Mouse (Mus musculus): Measurements from ENCODE around the gene Rbbp8nl. TPM values are rescaled to one million over a fixed set of nuclear protein-coding genes. Genes with fewer than 3 reads are reported as not detected.
"Not testable (repeated sequence)": the region's sequence is repeated elsewhere in the genome, so short reads cannot be mapped to it uniquely, and the experiment has no call there.

The Rbbp8nl gene
- total RNA-seq, 2 experiments from 2014 or later: not detected

DNA sequence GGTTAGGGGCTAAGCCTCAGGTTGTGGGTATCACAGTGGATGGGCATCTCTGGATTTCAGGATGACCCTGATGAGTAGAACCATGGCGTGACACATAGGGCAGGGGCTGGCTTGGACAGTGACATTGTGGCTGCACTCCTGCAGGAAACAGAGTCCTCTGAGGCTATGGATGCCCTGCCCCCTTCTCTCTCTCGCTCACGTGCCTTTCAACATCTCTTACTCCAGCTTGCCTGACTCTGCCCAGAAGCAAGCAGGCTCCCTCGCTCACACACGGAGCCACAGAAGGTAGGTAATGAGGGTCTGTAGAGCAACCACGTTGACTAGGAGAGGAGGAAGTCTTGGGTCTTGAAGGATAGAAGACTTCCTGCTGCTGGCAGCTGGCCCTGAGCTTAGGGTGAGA is 824 bp upstream of the Rbbp8nl start:
- ATAC-seq (replicated peaks; ENCODE audit: poor library complexity): no peak

DNA sequence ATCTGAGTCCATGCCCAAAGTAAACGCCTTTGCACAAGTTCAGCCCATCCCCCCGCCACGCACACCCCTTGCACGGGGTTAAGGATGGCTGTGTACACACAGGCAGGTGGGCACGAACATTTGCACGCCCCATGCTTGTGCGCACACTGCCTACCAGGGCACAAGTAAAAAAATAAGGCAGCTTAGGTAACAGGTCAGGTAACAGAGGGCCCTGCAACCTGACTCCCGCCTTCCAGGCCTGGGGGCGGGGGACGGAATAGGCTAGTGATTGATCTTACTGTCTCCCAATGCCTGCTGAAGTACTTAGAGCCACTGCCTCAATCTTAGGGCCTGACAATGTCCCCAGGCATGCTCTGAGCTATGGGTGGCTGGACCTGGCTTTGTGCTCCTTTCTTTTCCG is 713 bp downstream of the Rbbp8nl start:
- no peak for ATAC-seq (replicated peaks; ENCODE audit: poor library complexity)

DNA sequence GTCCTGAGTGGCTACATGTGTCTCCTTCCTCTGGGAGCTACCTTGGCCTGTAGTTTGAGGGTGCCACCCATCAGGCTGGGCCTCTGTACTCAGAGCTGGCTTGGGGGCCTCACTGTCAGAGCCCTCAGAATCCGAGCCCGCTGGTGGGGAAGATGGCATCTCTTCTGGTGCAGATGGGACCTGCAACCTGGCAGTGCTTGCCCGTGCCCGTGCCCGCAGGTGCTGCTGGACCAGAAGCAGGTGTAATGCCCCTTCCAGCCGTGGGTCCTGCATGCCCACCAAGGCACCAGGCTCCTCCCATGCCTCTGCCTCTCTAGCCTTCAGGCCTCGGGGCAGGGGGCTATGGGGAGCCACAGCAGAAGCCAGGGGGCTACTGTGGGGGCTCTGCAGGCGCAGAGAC is 10.4 kb downstream of the Rbbp8nl start:
- no peak for ATAC-seq (replicated peaks; ENCODE audit: poor library complexity)

DNA sequence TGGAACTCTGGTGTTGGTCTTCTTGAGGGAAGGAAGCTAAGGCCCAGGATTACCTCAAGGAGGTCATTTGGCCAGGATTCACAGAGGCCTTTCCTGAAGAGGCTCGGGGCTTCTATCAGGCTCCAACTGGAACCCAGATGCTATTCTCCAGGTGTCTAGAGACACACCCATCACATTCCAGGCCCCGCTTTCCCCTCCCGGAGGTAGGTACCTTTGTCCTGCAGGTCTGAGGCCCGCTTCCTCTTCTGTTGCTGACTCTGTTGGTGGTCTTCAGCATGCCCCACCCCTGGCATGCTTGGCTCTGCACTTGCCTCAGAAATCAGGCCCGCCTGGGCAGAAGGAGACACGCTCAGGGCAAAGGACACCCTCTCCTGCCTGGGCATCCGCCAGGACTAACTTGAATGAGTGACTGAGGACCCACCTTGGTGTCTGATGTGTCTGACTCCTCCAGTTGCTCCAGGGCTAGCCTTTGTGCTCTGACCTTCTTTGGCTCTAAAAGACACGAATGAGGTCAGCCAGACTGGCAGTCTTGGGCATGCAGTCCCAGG is 11.8 kb downstream of the Rbbp8nl start:
- no peak for ATAC-seq (replicated peaks; ENCODE audit: poor library complexity)

DNA sequence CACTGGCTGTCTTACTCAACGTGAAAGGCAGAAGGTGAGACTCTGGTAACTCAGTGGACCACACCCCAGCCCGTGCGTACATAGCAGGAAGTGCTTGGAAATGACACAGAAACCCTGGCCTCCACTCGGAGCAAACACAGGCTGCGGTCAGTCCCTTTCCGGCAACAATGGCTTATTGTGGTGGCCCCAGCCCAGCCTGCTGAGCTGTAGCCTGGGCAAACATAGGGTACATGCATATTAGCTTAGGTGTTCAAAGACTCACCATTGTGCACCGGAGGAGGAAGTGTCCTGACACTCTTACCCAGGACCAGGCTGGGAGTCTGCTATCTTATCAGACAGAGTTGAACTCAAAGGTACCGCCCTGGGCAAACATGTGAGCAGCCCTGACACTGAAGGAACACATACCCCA is 12.8 kb downstream of the Rbbp8nl start:
- peak; percentile 33 for ATAC-seq (replicated peaks; ENCODE audit: poor library complexity)

DNA sequence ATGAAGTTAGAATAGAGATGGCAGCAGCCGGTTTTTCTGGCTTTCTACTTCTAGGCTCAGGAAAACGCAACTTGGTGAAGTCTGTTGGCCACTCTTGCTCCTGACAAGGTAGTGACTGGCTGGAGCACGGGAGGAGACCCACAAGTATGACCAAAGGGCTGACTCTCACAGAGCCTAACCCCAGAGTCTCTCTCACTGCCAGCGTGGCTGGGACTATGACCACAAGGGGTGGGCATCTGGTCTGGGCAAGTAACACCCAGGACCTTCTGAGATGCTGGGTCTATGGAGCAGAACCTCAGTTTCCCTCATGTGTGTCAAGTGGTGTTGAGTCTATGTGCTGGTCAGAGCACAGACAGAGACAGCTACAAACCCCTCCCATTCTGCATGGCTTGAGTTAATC is 13.3 kb downstream of the Rbbp8nl start:
- ATAC-seq (replicated peaks; ENCODE audit: poor library complexity): no peak

DNA sequence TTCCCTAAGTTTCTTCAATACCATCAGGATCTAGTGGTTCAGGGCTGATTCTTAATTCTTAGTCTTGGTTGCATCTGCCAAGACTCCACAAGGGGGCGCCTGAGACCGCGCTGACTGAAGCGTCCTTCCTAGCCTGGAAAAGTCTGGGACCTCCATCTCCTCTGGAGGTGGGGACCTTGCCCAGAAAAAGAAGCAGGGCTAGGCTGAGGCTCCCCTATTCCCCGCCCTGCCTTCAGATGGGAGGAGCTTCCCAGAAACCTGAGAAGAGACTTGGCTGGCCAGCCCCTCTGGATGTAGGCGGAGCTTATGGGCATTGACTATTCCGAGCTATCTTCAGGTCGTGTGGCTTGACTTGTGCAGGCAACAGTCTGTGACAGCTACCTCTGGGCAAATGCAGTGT is 13.8 kb downstream of the Rbbp8nl start:
- ATAC-seq (replicated peaks; ENCODE audit: poor library complexity): peak; percentile 36

DNA sequence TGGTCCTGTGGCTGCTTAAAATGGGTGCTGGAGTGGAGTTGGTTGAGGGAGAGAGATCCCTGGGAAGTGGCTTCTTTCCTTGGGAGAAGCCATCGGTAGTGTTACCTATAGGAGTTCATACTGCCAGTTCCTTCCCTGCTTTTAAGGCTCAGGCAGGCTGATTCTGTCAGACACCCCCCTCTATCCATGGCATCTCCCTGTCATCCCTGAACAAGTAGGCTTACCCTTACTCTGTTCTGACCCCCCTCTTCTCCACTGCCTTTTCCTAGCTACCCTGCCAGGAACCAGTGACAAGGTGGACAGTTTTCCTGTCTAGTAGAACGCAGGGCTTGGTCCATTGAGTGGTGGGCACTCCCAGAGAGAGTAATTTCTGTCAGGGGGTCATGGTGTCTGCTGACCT is 15.2 kb downstream of the Rbbp8nl start:
- no peak for ATAC-seq (replicated peaks; ENCODE audit: poor library complexity)

DNA sequence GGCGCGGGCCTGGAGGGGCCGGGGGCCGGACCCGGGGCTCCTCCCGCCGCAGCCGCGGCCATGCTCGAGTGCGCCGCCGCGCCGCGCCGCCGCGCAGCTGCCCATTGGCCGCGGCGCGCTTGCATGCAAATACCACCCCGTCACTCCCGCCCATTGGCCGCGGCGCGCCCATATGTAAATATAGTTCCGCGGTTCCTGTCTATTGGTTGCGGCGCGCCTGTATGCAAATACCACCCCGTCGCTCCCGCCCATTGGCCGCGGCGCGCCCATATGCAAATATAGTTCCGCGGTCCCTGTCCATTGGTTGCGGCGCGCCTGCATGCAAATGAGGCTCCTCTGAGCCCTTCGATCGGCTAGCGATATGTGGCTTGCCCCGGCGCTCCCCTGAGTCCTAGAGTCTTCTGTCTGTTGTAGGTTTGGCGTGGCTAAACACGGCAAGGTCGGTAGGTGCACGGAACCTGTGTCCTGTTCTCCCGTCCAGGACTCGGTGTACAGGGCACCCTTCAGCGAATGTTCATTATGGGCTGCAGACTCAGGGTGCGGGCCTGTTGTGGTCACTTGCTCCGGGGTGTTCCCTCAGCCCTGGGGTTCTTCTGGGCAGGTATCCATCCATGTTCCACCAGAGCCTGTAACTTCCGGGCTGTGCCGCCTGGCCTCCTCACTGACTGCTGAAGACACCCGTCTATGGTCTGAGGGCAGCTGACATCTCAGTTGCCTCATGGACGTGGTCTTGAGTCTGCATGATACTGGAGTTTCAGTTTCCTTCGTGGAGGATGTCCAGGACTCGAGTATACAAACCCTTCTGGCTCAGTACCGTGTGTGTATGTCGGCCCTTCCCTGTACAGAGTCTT is 16.1 kb downstream of the Rbbp8nl start, which contains the start of gene Cables2:
Cables2 (minus strand) TSS at position 103 of the 851 bp plus-strand sequence.
- ATAC-seq (replicated peaks; ENCODE audit: poor library complexity): peak; percentile 77

DNA sequence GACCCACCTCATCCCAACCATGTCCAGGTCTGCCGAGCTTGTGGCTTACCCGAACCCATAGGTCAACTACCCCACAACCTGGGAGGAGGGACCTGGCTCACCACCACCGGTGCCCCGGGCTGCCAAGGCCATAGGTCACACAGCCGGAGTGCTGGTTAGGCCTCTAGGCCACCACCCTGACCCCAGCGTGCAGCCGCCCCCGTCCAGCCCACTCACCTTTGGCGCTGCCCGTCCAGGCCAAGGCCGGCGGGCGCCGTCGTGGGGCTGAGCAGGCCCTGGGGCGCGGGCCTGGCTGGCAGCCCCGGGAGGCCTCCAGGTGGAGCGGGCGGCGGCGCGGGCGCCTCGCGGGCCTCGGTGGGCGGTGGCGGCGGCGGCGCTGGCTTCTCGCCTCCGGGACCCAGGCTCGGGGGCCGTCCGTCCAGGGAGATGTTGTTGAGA is 16.8 kb downstream of the Rbbp8nl start:
- no peak for ATAC-seq (replicated peaks; ENCODE audit: poor library complexity)

DNA sequence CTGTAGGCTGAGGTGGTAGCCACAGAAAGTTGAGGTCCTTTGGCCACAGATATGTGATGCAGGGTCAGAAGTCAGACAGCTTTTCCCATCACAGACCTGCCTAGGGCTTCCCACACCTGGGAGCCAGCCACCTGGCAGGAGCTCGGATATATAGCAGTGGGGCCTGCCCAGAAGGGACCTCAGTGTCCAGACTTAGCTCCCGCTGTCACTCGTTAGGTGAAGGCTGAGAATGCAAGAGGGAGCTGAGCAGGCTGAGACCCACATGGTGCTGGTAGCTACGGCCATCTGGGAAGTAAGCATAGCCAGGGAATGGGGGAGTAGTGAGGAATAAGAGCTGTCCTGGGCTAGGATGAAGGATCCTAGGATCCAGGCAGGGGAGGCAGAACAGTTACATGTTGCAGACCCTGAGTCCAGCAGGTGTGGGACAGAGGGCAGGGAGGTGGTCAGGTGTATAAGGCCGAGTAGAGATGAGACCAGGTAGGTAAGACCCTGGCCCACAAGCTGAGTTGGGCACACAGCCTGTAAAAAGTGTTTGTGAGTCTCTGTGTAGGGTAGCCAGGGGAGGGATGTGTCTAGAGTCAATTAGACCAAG is 17.8 kb downstream of the Rbbp8nl start:
- ATAC-seq (replicated peaks; ENCODE audit: poor library complexity): no peak

DNA sequence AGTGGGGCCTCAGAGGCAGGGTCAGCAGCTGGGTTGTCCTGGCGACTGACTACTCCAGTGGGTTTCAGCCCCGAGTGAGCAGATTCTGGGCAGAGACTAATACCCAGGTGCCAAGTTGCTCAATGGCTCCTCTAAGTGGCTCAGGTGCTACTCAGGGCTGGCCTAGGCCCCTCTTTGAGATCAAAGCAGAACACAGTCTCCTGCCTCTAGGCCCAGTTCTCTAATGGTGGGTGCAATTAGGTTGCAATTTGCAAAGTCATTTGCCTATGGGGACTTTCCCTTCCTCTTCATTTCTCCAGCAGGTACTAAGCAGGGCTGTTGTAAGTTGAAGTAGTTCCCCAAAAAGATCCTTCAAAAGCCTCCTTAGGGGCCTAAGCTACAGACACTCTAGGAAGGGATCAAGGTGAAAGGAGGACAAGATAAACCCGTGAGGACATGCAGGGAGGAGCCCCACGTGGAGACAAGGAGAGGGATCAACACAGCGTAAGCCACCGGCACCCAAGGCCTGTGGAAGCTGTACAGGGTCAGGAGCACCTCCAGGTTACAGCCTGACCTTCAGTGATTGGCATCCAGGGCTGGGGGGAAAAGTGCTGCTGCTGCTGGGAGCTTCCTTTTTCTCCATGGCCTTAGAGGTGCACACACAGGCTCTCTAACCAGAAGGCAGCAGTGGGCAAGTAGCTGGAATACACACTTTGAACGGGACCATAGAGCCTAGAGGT is 19.0 kb downstream of the Rbbp8nl start:
- ATAC-seq (replicated peaks; ENCODE audit: poor library complexity): peak; percentile 15

DNA sequence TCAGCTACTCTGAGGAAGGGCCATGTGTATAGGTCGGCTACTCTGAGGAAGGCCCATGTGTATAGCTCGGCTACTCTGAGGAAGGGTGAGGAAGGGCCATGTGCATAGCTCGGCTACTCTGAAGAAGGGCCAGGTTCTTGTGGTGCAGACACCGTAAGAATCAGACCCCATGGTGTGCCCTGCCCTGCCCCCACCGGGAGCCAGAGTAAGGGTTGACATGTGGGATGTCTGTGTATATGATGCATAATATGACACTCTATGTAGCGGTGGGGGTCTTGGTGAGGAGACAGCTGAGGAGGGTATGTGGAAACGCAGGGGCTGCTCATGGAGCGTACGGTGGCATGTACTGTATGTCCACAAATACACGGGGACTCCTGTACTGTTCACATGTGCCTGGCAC is 20.4 kb downstream of the Rbbp8nl start:
- ATAC-seq (replicated peaks; ENCODE audit: poor library complexity): no peak

DNA sequence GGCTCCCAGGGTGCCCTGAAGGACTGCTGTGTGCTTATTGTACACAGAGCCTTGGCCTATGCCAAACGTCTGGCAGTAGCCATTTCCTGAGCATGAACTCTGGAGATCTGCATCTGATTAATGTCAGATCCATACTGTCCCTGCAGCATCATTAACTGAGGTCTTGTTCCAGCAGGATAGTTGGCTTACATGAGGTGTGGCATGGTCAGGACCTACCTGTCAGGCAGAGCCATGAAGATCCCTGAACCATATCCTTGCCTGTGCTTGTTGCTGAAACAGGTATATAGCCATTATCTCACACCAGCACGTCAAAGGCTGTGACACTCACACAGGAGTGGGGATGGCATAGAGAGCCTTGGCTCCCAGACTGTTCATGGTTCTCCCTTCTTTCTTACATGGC is 21.7 kb downstream of the Rbbp8nl start:
- no peak for ATAC-seq (replicated peaks; ENCODE audit: poor library complexity)

DNA sequence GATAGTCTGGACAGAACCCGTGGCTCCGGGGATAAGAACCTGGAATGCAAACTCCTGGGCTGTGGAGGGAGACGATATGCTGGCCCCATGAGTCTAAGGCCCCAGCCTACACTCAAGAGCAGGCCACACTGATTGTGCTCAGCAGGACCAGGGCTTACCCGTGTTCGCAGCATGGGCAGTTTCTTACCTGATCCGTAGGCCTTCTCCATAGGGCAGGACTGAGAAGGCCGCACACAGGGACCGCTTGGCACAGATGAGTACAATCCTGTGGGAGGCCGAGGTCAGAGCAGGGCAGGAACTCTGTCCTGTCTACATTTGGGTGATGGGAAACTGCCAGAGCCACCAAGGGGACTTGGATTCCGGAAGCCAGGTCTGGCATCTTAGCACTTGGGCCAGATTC is 26.8 kb downstream of the Rbbp8nl start:
- no peak for ATAC-seq (replicated peaks; ENCODE audit: poor library complexity)

DNA sequence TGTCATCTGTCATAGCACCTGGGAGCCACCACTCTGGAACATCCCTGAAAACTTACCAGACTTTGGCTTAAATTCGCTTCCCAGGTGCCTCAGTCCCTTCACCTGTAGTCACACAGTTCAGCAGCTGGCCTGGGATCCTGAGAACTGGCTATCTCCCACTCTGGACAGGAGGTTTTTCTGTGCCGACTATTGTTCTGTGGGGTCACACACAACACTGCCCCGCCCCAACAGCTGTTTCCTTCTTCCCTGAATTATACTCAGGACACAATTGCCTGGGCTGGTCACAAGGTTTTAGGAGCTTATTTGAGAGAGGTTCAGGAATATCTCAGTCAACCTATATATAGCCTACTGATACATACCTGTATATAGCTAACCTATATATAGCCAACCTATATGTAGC is 27.2 kb downstream of the Rbbp8nl start:
- ATAC-seq (replicated peaks; ENCODE audit: poor library complexity): no peak

DNA sequence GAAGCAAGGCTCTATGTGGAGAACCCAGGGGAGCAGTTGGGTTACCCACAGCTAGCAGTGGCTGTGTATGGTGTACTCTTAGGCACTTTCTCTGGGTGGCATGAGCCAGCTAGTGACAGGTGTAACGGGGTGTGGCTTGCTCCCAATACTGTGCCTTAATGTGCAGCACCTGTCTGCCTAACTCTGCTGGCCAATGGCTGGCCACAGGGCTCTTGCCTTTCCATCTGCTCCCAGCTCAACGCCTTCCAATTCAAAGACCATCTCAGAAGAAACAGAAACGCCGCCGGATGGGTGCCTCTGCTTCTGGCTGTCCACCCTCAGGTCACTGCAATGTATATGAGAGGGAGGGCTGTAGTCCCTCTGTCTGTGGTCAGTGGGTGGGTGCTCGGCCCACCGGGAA is 27.8 kb downstream of the Rbbp8nl start:
- no peak for ATAC-seq (replicated peaks; ENCODE audit: poor library complexity)

DNA sequence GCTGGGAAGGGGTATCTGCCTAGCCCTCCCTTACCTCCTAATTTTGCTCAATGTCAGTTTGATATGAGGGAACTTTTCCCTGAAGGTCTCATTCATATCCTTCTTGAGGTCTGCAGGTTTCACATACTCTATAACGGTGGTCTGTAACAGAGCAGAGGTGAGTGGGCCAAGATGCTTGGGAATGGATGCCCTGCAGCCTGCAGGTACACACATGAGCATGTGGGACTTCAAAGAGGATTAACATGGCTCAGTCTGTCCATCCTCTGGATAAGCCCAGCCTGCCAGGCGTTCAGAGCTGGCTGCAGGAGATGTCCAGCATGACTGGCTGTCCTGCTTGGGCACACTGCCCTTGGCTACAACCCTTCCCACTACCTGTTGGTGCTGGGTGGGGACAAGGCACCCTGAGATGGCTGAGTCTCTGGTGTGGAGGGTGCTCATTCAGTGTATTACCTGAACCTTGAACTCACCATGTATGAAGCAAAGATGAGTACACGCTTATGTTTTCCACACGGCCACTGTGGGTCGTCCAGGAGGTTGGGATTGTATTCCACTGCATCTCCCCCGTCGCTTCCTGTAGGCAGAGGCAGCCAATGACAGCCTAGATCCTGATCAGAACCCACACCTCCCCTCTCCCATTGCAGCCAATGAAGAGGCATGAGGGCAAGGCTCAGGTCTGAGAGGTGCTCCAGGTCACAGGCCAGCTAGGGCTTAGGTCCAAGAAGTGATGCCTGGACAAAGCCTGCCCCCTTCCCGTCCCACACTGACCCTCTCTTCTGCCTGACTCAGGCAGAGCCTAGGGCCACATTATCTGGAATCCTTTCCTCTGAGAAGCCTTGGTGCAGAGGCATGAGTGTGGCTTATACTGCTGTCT is 28.8 kb downstream of the Rbbp8nl start:
- ATAC-seq (replicated peaks; ENCODE audit: poor library complexity): no peak

DNA sequence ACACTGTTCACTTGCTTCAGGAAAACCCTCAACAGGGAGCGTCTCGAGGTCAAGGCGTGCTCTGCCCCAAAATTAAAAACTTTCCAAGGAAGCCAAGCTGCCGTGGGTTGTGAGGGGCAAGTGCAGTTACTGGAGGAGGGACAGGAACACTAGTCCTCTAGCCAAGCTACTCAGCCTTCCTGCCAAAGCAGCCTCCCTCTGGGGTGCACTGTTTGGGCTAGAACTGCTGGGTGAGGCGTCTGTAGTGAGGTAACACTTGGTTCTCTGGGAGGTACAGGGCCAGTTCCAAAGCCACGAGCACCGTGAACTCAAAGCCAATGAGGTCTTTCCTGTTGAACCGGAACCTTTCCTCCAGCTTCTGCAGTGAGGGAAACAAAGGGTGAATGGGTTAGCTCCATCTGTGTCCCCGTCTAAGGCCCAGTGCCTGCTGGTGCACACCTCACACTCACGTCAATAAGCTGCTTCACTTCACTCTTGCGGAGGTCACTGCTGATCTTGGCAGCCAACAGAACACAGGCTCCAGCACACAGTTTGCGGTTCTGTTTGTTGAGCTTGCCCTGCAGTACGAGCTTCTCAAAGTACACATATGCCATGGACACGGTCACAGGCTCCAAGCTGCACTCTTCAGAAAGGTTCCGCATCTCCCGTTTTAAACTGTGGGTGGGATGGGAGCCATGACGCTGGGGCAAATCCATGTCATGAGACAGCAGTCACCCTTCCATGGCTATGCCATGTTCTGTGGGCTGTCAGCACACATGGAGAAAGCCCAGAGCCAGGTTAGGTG is 29.7 kb downstream of the Rbbp8nl start:
- ATAC-seq (replicated peaks; ENCODE audit: poor library complexity): not testable (repeated sequence)
